Mouse (Mus musculus) mesoderm, embryonic 11.5 days (tissue): ENCODE measurements at regions not wholly inside any gene's neighbourhood (a gene's known extent, or its start where the extent isn't known, plus 50 kb on each side); places are given as distances from the start of the nearest gene placed in this dataset.
A peak's percentile ranks its signal among the peaks of the same experiment; 100 is the strongest.

Source experiments
- DNase-seq: peaks from one replicate; pipeline ENCODE4 v3.0.0-alpha.2; 2012; ENCODE audit warnings: low read depth, low spot score

DNA sequence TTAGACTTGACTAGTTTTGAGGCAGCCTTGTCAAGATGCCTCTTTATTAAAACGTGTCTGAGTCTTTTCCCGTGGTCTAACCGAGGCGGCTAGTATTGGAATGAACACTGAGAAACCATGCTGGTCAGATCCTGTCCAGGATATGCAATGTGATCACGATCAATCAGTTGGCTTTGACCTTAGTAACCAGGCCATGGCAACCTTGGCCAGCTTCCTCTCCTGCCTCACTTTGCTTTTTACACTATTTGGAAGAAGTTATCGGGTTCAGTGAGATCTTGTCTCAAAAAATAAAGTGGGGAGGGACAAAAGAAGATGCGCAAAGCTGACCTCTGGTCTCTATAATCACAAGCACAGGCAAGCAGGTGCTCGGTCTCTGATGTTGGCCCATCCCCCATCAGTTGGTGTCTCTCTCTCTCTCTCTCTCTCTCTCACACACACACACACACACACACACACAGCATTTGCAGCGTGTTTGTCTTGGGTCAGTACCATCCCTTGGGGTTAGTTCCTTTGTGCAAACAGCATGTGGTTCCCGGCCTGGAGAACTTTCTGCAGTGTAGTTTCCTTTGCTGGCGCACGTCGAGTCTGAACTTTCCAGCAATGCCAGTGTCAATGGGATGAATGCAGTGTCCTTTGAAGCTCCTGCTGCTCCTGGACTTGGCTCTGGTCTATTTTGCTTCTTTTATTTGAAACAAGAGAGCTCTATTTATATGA is 117.6 kb upstream of the Spdye4c start:
- no peak for DNase-seq

DNA sequence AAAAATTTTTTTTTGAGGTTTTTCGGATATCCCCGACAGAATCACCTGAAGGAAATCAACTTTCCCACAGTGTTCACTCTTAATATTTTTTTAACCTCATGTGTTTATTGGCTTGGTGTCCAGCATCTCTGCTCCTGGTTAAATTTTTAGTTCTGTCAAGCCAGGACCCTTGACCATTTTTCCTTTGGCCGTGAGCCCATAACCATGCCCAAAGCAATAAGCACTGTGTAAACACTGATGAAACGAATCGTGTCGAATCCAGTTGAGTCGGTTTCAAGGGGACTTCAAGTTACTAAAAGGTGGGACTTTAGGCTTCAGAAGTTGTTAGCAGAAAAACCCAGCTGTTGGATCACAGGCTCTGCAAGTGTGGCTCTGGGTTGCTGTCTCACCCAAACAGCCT is 117.0 kb upstream of the Spdye4c start:
- DNase-seq = no peak

- DNase-seq = no peak
Measured at GRCm38 (mm10) chr2:128477242-128477641, 113.8 kb upstream of the Spdye4c start.

GRCm38 (mm10) chr2:128491217-128491877 is 99.7 kb upstream of the Spdye4c start:
- DNase-seq = peak; percentile 39

- no peak for DNase-seq
Measured at GRCm38 (mm10) chr2:128493871-128494270, 97.1 kb upstream of the Spdye4c start.

DNA sequence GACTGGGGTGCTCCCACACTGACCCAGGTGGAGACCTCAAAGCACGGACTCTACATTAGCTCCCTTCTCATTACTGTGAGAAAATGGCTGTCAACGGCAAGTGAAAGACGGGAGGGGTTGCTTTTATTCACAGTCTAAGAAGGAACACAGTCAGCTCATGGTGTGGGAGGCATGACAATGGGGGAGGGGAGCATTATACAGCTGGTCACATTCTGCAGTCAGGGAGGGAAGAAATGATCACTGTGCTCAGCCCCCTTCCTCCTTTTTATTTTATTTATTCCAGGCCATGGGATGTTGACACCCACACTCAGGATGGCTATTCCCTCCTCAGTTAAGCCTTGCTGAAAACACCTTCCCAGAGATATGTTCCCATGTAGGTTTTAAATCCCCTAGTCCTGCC is 93.1 kb upstream of the Spdye4c start:
- no peak for DNase-seq

DNA sequence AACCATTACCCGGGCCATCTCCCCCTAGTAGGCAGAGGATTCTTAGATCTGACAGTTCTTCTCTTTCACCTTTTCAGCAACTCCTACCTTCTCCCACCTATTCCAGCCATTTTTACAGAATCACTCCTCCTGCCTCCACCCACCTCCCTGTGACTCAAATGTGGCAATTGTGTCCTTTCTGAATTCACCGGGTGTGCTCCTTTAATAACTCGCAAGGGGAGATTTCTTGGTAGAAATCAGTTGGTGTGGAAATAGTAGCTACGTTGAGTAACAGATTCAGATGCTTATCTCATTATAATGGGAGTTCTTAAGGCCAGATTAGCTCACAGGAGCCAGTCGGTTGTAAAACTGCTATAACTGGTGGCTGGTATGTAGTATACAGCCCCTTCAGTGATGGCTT is 92.4 kb upstream of the Spdye4c start:
- no peak for DNase-seq

DNA sequence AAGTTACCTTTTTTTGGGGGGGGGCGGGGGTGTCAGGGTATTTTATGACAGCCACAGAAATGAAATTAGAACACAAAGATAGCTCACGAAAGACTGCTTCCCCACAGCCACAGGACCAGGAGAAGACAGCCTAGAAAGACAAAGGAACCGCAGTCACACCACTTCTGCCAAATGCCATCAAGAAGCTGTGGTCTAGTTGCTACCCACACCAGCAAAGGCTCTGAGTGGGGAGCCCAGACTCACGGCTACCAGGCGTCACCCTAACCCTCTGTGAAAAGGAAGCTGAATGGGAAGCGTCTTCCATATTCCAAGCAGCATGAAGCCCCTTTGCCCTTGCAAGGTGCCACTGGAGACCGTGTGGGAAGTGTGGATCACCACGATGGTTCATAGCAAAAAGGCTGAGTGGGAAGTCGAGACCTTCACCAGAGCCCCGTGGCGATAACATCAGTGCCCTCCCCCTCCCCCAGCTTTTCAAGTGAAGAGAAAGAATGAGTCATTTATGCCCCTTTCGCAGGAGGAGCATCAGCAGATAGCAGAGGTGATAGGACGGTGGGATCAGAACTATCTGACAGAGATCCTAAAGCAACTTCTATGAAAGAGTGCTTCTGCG is 91.3 kb upstream of the Spdye4c start:
- DNase-seq = no peak

GRCm38 (mm10) chr2:128502676-128503075 is 88.3 kb upstream of the Spdye4c start:
- no peak for DNase-seq

GRCm38 (mm10) chr2:128503136-128503935 is 87.7 kb upstream of the Spdye4c start:
- no peak for DNase-seq

- DNase-seq = no peak
Measured at GRCm38 (mm10) chr2:128507591-128508243, 83.3 kb upstream of the Spdye4c start.

- no peak for DNase-seq
Measured at GRCm38 (mm10) chr2:128508244-128508605, 82.8 kb upstream of the Spdye4c start.

- DNase-seq = no peak
Measured at GRCm38 (mm10) chr2:128511291-128511690, 79.7 kb upstream of the Spdye4c start.

DNA sequence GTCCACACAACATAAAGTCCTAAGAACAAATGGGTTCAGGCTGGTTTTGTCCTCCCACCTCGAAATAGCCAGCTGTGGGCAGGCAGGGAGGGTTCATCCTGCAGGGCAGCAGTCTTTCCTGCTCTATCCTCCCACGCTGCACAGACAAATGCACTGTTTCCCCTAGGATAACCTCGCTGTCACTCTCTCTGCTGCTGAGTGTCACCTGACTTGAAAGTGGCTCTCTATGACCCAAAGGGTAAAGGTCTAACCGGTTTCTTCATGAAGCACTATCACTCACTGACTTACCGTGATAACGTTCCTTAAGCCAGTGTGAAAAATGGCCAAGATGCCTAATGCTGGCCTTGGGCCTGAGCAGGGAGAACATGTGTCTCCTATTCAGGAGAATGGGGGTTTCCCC is 78.2 kb upstream of the Spdye4c start:
- DNase-seq = no peak

DNA sequence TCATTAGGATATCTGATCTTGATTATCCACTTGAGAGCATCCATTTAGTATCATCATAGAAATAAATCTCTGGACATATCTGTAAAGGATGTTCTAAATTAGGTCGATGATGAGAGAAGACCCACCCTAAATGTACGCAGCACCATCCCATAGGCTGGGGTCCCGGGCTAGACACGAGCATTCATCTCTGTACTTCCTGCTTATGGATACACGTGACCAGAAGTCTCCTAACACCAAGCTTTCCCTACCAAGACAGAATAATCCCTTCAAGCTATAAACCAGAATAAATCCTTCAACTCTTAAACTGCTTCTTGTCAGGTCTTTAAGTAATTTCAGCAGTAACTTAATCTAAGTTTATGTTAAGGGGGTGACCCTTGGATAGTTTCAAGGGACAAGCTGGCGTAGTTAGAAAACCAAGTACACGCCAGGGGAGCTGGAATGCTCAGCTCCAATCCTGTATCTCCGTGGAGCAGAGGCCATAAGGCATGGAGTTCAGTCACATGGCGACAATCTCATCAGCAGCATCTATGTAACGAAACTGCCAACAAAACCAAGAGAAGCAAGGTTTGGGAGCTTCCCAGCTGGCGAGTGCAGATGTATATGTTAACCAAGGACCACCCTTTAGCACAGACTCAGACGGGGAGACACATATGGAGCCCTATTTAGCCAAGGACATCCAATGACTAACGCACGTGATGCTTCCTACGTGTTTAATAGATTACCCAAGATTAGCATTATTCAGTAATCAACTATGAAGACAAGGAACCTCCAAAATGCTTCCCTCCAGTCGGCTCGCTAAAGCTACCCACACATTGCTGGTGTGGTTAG is 76.3 kb upstream of the Spdye4c start:
- DNase-seq = no peak

DNA sequence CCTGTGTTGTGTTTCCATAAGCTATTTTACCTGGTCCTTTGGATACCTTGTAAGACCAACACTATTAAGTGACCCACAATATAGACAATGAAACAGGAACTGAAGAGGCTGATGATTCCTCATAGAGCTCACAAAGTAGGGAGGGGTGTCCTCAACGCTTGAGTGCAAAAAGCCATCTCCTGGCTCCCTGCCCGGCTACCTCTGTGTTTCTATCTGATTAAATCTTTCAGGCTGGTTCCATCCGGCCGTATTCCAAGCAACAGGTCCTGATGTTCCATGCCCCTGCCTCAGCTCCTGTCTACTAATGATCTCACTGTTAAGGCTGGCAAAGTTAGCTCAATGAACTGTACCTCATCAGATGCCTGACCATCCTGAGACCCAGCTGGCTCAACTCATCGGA is 75.3 kb upstream of the Spdye4c start:
- no peak for DNase-seq

DNA sequence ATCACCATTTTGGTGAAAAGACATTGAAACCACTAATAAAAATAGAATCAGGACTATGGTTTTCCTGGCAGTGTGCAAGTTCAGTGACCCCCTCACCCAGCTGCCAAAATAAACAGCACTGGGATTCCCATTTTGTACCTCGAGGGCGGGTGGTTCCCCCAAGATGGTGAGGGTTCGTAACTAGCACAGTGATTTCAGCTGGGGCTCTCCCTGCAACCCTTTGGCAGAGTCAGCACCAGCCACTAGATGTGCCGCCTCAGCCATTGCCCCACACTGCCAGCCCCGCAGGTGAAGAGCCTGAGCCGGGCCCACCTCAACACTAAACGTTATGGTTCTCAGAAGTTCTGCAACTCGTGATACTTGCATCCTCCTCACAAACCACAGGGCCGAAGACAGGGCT is 74.3 kb upstream of the Spdye4c start:
- DNase-seq = no peak

DNA sequence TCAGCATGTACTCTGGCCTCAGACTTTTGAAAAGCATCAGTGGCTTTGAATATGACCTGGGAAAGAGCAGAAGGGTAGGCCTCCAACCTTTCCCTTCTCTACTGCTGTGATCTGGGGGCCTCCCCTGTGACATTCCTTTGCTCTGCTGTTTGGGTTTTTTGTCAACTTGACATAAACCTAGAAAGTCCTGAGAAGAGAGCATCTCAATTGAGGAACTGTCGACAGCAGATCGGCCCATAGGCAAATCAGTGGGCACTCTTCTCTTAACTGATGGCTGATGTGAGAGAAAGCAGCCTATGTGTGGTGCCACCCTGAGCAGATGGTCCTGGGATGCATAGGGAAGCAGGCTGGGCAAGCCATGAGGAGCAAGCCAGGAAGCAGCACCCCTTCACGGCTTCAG is 72.9 kb upstream of the Spdye4c start:
- no peak for DNase-seq

DNA sequence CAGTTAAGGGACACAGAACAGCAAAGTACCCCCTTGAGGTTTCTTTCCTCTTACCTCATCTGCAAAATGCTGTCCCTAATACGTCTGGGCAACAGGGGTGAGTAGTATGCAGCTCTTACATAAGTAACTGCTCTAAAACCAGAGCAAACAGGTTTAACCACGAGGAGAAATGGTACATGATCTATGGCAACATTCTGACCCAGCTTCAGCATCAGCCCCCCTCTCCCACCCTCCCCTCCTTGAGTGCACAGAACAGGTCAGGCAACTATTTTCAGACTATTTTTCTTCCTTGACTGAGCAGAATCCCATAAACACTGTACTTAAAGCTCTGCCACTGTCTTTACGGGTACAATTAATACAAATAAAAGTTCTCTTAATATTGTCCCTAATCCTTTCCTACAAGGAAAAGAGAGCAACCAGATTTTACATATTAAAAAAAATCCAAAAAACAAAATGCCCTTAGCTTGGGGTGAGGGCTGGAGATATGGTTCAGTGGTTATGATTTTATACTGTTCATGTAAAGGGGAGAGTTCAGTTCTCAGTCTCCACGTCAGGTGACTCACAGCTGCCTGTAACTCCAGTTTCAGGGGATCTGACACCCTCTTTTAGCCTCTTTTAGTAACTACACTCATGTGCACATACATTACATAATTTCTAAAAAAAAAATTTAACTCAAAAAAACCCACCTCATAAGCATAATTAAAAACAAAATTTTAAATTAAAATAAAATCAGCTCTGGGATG is 69.1 kb upstream of the Spdye4c start:
- peak; percentile 33 for DNase-seq

- no peak for DNase-seq
Measured at GRCm38 (mm10) chr2:128523425-128524108, 67.4 kb upstream of the Spdye4c start.
